Mouse (Mus musculus) liver, embryonic 11.5 days (tissue): Measurements from ENCODE around the gene Cyfip1. TPM values are rescaled to one million over a fixed set of nuclear protein-coding genes. Genes with fewer than 3 reads are reported as not detected.
A peak's percentile ranks its signal among the peaks of the same experiment; 100 is the strongest.

Experiments
- ATAC-seq: fragments of 200-750 bp; cut with Nextera tagmentation; replicated peaks from 2 replicates; pipeline ENCODE4 v1.8.0; 2017; ENCODE audit warnings: moderate number of reproducible peaks, mild to moderate bottlenecking, moderate TSS enrichment, moderate library complexity; ENCODE audit not compliant: low FRiP score
- DNase-seq: peaks from one replicate; pipeline ENCODE4 v3.0.0-alpha.2; 2017; ENCODE audit warnings: low spot score
- H3K27ac ChIP-seq: fragments of 300-500 bp; sonication (generic); 2 replicates; pipeline ENCODE4 v1.5.1; 2014; ENCODE audit warnings: mild to moderate bottlenecking, low read depth, low read length, control low read depth
- H3K27me3 ChIP-seq: fragments of 300-500 bp; sonication (generic); replicated peaks from 2 replicates; pipeline ENCODE4 v1.6.1; 2014; ENCODE audit warnings: low read length, mixed read lengths; ENCODE audit not compliant: control insufficient read depth, insufficient read depth
- H3K36me3 ChIP-seq: fragments of 300-500 bp; sonication (generic); 2 replicates; pipeline ENCODE4 v1.6.1; 2014; ENCODE audit warnings: mild to moderate bottlenecking, low read length, moderate library complexity, mixed read lengths; ENCODE audit not compliant: control insufficient read depth, insufficient read depth
- H3K4me1 ChIP-seq: fragments of 300-500 bp; sonication (generic); replicated peaks from 2 replicates; pipeline ENCODE4 v1.6.1; 2014; ENCODE audit warnings: low read length, mixed read lengths; ENCODE audit not compliant: control insufficient read depth, insufficient read depth
- H3K4me2 ChIP-seq: fragments of 300-500 bp; sonication (generic); 2 replicates; pipeline ENCODE4 v1.6.1; 2014; ENCODE audit warnings: mild to moderate bottlenecking, control low read depth, moderate library complexity
- H3K4me3 ChIP-seq: fragments of 300-500 bp; sonication (generic); 2 replicates; pipeline ENCODE4 v1.5.1; 2014; ENCODE audit warnings: low read depth, low read length, control low read depth
- H3K9ac ChIP-seq: fragments of 300-500 bp; sonication (generic); 2 replicates; pipeline ENCODE4 v1.6.1; 2014; ENCODE audit warnings: low read depth, low read length, control low read depth
- H3K9me3 ChIP-seq: fragments of 300-500 bp; sonication (generic); 2 replicates; pipeline ENCODE4 v1.6.1; 2016; ENCODE audit warnings: low read length, inconsistent platforms, mixed read lengths; ENCODE audit not compliant: control insufficient read depth
- WGBS: fragments of 180-500 bp; shearing (Covaris S2); extraction: QIAGEN DNeasy Blood & Tissue Kit; methylation state at CpG from one replicate; pipeline ENCODE4 v1.1.7; 2014; 5-methylcytosine and 5-hydroxymethylcytosine counted together
- polyA plus RNA-seq: library from polyadenylated mRNA; unstranded; fragments of >200 nt; fragmentation: Nextera tagmentation; extraction: Ambion mirVana; gene quantifications from 2 replicates; pipeline ENCODE4 v1.2.1, GENCODE M21; 2014

Cyfip1 gene
- polyA plus RNA-seq, 1 experiment from 2014 or later: 47.8 TPM

DNA sequence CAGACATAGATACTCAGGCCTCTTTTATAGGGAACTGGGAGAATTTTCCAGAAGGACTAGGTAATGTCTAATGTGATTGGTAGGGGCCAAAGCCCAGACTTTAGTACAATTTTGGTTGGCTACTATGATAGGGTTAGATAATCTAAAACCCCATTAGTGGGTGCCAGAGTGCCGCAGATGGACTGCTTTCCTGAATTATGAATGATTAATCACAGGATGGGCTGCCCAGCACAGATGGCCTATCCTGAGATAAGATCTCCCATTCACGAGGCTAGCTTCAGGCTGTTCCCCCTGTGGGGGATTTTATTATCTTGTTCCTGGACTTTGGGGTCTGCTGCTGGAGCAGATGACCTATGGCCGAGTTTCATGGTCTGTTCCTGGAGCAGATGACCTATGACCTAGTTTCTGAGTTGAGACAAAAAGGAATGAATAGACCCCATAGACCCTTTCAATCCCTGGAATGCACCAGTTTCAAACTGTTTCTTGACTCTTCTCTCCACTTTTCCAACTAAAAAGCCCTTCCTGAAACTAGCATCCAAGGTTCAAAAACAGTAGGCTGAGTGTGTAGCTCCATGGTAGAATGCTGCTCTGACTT is 125.4 kb downstream of the Cyfip1 start:
- Histone ChIP-seq H3K4me2 (no peak overlapping the region), H3K4me1 (no peaks in the 10 kb centered on the region; the same call in 1 of the 2 replicates), H3K9ac (no peak overlapping the region), H3K4me3 (no peak overlapping the region), H3K36me3 (no peaks in the 10 kb centered on the region), H3K27me3 (no peaks in the 10 kb centered on the region), H3K9me3 (no peaks in the 10 kb centered on the region), H3K27ac (no peak overlapping the region)
- WGBS: 30% methylated on average over 3 of the region's 3 CpGs
- ATAC-seq (no peak), DNase-seq (no peak)

DNA sequence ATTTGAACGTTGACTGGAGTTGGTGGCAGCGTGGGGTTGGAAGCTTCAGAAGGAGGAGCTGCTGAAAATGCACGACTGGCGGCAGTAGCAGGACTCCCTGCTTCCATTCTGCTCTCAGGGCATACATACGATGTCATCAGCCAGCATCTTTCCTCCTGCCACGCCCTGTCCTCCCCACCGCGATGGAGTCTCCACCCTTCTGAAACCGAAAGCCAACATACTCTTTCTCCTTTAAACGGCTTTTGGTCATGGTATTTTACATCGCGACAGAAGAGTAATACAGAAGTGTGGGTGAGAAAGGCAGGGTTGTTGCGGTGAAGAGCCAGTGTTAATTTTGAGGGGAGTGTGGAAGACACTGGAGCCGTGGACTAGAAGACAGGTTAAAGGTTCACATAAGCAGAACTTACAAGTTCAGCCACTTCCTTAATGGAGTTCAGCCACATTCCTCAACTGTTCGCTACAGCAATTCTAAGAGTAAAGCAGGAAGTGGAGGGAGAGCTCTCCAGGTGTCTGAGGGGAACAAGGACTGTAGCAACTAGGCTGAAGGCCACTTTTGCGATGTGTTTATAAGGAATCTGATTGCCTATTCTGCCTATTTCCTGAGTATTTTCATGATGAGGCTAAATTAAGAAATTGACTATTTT is 126.8 kb downstream of the Cyfip1 start:
- Histone ChIP-seq H3K36me3 (no peaks in the 10 kb centered on the region), H3K4me3 (peak overlapping the region; percentile 34), H3K4me1 (no peaks in the 10 kb centered on the region; the same call in 1 of the 2 replicates), H3K4me2 (peak overlapping the region; percentile 62), H3K9ac (peak overlapping the region; percentile 60), H3K27me3 (no peaks in the 10 kb centered on the region), H3K9me3 (no peaks in the 10 kb centered on the region), H3K27ac (0 out of 2 replicates have a peak overlapping the region, but pooled peaks have one; percentile 3)
- WGBS: 24% methylated on average over 16 of the region's 16 CpGs
- DNase-seq (peak; percentile 41), ATAC-seq (peak; percentile 71; the same call in 1 of the 2 replicates)

- no peak overlapping the region for H3K4me2 ChIP-seq
- no peak overlapping the region for H3K9ac ChIP-seq
- ATAC-seq: no peak
- no peaks in the 10 kb centered on the region for H3K27me3 ChIP-seq
- H3K4me1 ChIP-seq: no peaks in the 10 kb centered on the region; the same call in 1 of the 2 replicates
- 34% methylated on average over 1 of the region's 1 CpGs for WGBS
- H3K27ac ChIP-seq: no peak overlapping the region
- H3K36me3 ChIP-seq: peaks cover 3% of the 10 kb centered on the region; the same call in 1 of the 2 replicates
- no peak overlapping the region for H3K4me3 ChIP-seq
- no peaks in the 10 kb centered on the region for H3K9me3 ChIP-seq
- DNase-seq: no peak
These were observed 127.9 kb downstream of the Cyfip1 start for GRCm38 (mm10) chr7:55969415-55969814.

- no peaks in the 10 kb centered on the region for H3K27me3 ChIP-seq
- no peak overlapping the region for H3K27ac ChIP-seq
- DNase-seq (no peak), ATAC-seq (no peak)
- no peak overlapping the region for H3K4me3 ChIP-seq
- H3K9me3 ChIP-seq: no peaks in the 10 kb centered on the region
- no peak overlapping the region for H3K9ac ChIP-seq
- WGBS: 92% methylated on average over 2 of the region's 2 CpGs
- no peaks in the 10 kb centered on the region for H3K4me1 ChIP-seq
- no peak overlapping the region for H3K4me2 ChIP-seq
- peaks cover 3% of the 10 kb centered on the region; the same call in 1 of the 2 replicates for H3K36me3 ChIP-seq
These were observed 132.9 kb downstream of the Cyfip1 start for GRCm38 (mm10) chr7:55974429-55974828.

- WGBS: 77% methylated on average over 2 of the region's 2 CpGs
- DNase-seq (no peak), ATAC-seq (peak; percentile 68)
- Histone ChIP-seq H3K36me3 (peaks cover 3% of the 10 kb centered on the region; the same call in 1 of the 2 replicates), H3K4me3 (no peak overlapping the region), H3K4me2 (no peak overlapping the region), H3K27ac (0 out of 2 replicates have a peak overlapping the region, but pooled peaks have one; percentile 11), H3K4me1 (peaks cover 8% of the 10 kb centered on the region), H3K9ac (no peak overlapping the region), H3K9me3 (no peaks in the 10 kb centered on the region), H3K27me3 (no peaks in the 10 kb centered on the region)
These were observed 140.0 kb downstream of the Cyfip1 start for GRCm38 (mm10) chr7:55981511-55981910.

Other genes with a start within 250 kb of the Cyfip1 start
- gene Siglech, start 73.6 kb upstream of the Cyfip1 start, polyA plus RNA-seq: 0.16 TPM in 1 of 2 replicates, not detected in the other
- gene Tubgcp5, start 47.6 kb upstream of the Cyfip1 start, polyA plus RNA-seq: 24.1 and 25.0 TPM in 2 replicates
- gene Nipa2, start 120.7 kb downstream of the Cyfip1 start, polyA plus RNA-seq: 42.2 and 44.6 TPM in 2 replicates
- gene Nipa1, start 178.2 kb downstream of the Cyfip1 start, polyA plus RNA-seq: 14.5 and 16.2 TPM in 2 replicates
- gene Herc2, start 208.5 kb downstream of the Cyfip1 start, polyA plus RNA-seq: 18.5 and 19.9 TPM in 2 replicates